Mouse (Mus musculus): ENCODE measurements around the gene Elavl1. TPM values are rescaled to one million over a fixed set of nuclear protein-coding genes. Genes with fewer than 3 reads are reported as not detected.

Gene Elavl1
- polyA plus RNA-seq, 1 experiment from 2014 or later, result 163 TPM

DNA sequence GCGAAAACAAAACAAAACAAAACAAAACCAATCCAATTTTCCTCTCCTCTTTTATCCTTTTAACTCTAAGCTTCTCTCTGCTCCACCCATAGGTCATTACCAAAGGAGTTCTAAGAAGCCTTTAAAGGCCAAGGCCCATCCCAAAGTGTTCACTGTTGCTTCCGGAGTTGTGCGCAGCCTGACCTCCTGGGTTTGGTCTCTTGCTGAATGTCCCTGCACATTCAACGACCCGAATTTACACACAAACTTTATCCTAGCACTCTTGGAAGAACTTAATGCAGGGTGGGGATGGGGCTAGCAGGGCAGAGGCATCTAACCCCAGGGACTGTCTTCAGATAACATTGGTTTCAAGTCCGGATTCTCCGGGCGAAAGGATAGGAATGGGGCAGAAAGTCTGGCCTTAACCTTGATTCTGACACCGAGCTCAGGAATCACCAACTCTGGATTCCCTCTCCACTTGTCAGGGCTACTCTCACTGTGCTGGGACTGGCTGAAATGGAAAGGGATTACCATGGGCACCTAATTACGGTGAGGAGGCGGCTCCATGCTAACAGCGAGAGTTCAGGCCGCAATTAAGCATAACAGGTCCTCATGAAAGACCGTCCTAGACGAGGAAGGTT lies 87.3 kb downstream of the Elavl1 start:
- 20% methylated on average over 15 of the region's 15 CpGs for WGBS
- H3K36me3 ChIP-seq, result peaks cover 17% of the 10 kb centered on the region
- peak overlapping the region; percentile 71 for H3K9ac ChIP-seq (replicated peaks)
- peak; percentile 4 for ATAC-seq
- peak overlapping the region; percentile 85 for H3K4me3 ChIP-seq (replicated peaks)
- H3K9me3 ChIP-seq, result no peaks in the 10 kb centered on the region
- peak overlapping the region; percentile 61 for H3K4me2 ChIP-seq (replicated peaks)
- no peaks in the 10 kb centered on the region for H3K27me3 ChIP-seq
- H3K27ac ChIP-seq, result peak overlapping the region; percentile 95
- peaks cover 37% of the 10 kb centered on the region for H3K4me1 ChIP-seq (replicated peaks)

Other genes with a start within 250 kb of the Elavl1 start
- gene Cd209f, start 219.6 kb downstream of the Elavl1 start, polyA plus RNA-seq (2015; fragmentation: Nextera tagmentation; extraction: Ambion mirVana), result 0.23 TPM in 1 of 2 replicates, not detected in the other
- gene Cd209g, start 191.3 kb downstream of the Elavl1 start, polyA plus RNA-seq (2015; fragmentation: Nextera tagmentation; extraction: Ambion mirVana), result not detected in 2 replicates
- 91.4 and 92.5 TPM in 2 replicates for gene Evi5l, start 158.8 kb downstream of the Elavl1 start, polyA plus RNA-seq (2015; fragmentation: Nextera tagmentation; extraction: Ambion mirVana)
- 44.2 and 52.1 TPM in 2 replicates for gene Prr36, start 108.0 kb downstream of the Elavl1 start, polyA plus RNA-seq (2015; fragmentation: Nextera tagmentation; extraction: Ambion mirVana)
- 0.17 TPM in 1 of 2 replicates, not detected in the other for gene Lrrc8e, start 98.6 kb downstream of the Elavl1 start, polyA plus RNA-seq (2015; fragmentation: Nextera tagmentation; extraction: Ambion mirVana)
- gene Map2k7, start 86.7 kb downstream of the Elavl1 start, polyA plus RNA-seq (2015; fragmentation: Nextera tagmentation; extraction: Ambion mirVana), result 33.0 and 36.9 TPM in 2 replicates
- gene Gm49320, start 86.5 kb downstream of the Elavl1 start, polyA plus RNA-seq (2015; fragmentation: Nextera tagmentation; extraction: Ambion mirVana), result 0.90 and 1.2 TPM in 2 replicates
- gene Tgfbr3l, start 77.2 kb downstream of the Elavl1 start, polyA plus RNA-seq (2015; fragmentation: Nextera tagmentation; extraction: Ambion mirVana), result 8.0 and 8.5 TPM in 2 replicates
- gene Snapc2, start 72.3 kb downstream of the Elavl1 start, polyA plus RNA-seq (2015; fragmentation: Nextera tagmentation; extraction: Ambion mirVana), result 62.7 and 64.1 TPM in 2 replicates
- gene Ctxn1, start 66.1 kb downstream of the Elavl1 start, polyA plus RNA-seq (2015; fragmentation: Nextera tagmentation; extraction: Ambion mirVana), result 245 and 257 TPM in 2 replicates
- 44.5 and 45.1 TPM in 2 replicates for gene Timm44, start 49.5 kb downstream of the Elavl1 start, polyA plus RNA-seq (2015; fragmentation: Nextera tagmentation; extraction: Ambion mirVana)
- gene Ccl25, start 203 bp downstream of the Elavl1 start, polyA plus RNA-seq (2015; fragmentation: Nextera tagmentation; extraction: Ambion mirVana), result 20.0 and 23.2 TPM in 2 replicates
- 37.6 and 39.5 TPM in 2 replicates for gene Cers4, start 167.6 kb upstream of the Elavl1 start, polyA plus RNA-seq (2015; fragmentation: Nextera tagmentation; extraction: Ambion mirVana)

All from midbrain, embryonic 13.5 days (tissue).